Mouse (Mus musculus): Measurements from ENCODE around the gene Urah. TPM values are rescaled to one million over a fixed set of nuclear protein-coding genes. Genes with fewer than 3 reads are reported as not detected.
A peak's percentile ranks its signal among the peaks of the same experiment; 100 is the strongest.

The Urah gene
- polyA plus RNA-seq, 1 experiment from 2014 or later, result 3.6 TPM

DNA sequence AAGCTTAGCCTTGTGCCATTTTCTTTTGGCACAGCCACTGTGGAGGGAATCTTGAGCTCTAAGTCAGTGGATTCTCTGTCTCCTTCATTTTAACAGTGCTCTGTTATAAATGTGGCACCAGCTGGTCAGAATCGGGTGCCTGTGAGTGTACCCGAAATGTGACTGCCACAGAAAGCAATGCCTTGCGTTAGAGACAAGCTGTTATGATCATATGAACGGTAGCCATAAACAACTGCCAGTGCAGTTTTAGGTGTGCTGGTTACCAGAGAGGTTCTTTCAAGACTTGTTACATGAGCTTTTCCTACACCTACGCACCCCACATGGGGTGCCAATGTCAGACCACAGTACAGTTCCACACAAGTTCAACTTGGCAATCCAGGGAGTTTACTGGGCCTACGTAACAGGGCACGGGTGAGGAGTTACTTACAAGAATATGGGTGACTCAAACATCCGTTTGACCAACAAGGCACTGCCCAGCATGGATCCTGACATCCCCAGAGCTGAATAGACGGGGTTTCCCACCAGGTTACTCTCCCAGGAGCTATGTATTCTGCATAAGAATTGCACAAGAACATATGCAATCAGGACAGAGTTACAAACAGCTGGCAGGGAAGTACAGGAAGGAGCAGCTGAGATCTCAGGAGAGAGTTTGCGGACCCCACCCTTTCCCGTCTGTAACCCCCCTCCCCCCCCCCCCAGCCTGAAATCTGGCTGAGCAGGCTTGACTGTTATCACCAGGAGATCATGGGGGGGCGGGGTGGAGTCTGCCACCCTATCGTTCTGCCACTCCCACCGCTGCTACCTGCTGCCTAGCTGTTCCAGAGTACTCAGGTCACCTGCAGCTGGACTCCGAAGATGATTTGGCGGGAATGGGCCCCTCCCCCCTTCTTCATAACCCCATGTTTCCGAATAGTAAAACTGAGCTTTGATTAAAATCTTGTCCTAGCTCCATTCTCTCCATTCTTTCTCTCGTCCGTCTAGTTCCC lies 6.2 kb downstream of the Urah start:
- no peak for DNase-seq (ENCODE audit: low spot score)

DNA sequence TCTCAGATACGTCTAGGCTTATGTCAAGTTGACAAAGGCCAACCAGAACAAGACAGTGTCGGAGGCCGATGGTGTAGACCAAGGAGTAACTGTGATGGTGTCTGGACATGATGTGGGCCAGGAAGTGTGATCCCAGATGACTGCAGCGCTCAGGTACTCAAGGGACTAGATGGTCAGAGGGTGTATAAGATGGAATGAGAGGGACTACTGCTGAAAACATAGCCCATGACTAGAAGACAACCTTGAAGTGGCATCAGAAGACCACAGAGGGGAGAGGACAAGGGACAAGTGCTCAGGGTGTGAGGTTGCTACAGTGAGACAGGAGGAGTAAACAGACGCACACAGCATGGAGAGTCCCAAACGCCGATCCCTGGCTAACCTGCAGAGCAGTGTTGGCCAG lies 9.0 kb downstream of the Urah start:
- no peak for DNase-seq (ENCODE audit: low spot score)

GRCm38 (mm10) chr7:140844905-140845665 lies 10.3 kb downstream of the Urah start, which contains the start of gene Scgb1c1:
Gene Scgb1c1, plus strand, starts transcription at chr7:140845547.
- peak; percentile 88 for DNase-seq (ENCODE audit: low spot score)

DNA sequence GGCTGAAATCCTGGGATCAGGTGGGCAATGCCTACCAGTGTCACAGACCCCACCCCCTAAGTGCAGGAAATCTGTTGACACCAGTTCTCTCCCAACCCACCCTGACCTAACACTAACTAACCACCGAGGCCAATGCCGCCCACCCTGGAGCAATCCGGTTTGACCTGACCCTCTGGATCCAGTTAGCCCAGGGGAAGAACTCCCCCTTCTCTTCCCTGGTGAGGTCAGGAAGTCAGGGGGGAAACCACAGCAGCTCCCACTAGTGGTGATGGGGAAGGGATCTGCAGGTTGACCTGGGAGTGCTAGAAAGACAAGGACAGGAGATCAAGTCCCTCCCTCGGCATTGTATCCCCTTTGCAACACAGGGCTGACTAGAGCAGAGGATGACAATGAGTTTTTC lies 10.9 kb downstream of the Urah start:
- DNase-seq (ENCODE audit: low spot score), result no peak

GRCm38 (mm10) chr7:140846676-140847075 lies 11.9 kb downstream of the Urah start:
- no peak for DNase-seq (ENCODE audit: low spot score)

- no peak for DNase-seq (ENCODE audit: low spot score)
These were observed 13.2 kb downstream of the Urah start, which contains the start of gene Odf3 for GRCm38 (mm10) chr7:140847755-140848580. Gene Odf3, plus strand, starts transcription at chr7:140847805.

DNA sequence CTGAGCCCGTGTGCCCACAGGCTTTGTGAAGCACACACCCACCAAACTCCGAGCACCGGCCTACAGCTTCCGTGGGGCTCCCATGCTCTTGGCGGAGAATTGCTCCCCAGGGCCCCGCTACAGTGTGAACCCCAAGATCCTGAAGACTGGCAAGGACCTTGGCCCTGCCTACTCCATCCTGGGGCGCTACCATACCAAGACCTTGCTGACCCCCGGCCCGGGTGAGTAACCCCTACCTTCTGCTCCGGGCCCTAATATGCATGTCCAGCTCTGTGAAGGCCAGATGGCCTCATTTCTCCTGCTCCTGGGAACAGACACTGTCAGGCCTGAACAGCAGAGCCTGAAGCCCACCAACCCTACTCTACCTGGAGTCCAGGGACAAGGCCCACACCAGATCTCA lies 13.8 kb downstream of the Urah start:
- no peak for DNase-seq (ENCODE audit: low spot score)

DNA sequence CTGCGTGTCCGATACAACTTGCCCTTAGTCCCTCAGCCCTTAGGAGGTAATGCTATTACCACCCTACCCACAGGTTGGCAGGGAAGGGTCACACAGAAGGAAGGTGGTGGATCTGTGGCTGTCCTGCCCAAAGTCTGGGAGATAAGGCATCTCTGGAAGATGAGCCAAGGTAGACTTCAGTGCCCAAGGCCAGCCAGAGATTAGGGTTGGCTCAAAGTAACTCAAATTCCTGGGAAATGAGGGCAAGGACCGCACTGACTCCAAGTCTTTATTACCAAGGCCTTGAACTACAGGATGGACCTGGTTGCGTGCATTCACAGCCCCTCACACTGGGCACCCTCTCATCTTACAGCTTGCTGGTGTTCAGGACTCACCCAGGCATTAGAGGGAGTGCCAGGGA lies 17.1 kb downstream of the Urah start:
- DNase-seq (ENCODE audit: low spot score), result no peak

GRCm38 (mm10) chr7:140853386-140853785 lies 18.6 kb downstream of the Urah start:
- DNase-seq (ENCODE audit: low spot score), result no peak

DNA sequence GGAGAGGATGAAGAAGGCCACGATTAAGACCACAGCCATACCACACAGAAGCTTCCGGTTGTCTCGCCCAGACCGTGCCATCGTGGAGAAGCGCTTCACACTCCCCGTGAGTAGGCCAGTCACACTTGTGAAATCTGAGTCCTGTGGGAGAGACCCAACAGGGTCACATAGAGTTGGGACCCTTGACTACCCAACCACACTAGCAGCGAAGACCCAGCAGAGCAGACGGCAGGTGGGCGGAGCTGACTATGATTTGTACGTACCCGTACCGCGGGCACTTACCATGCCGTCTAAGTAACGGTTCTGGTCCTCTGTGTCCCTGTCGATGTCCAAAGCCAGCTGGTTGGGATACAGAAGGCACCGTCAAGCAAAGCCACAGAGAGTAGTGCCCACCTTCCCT lies 19.7 kb downstream of the Urah start:
- no peak for DNase-seq (ENCODE audit: low spot score)

DNA sequence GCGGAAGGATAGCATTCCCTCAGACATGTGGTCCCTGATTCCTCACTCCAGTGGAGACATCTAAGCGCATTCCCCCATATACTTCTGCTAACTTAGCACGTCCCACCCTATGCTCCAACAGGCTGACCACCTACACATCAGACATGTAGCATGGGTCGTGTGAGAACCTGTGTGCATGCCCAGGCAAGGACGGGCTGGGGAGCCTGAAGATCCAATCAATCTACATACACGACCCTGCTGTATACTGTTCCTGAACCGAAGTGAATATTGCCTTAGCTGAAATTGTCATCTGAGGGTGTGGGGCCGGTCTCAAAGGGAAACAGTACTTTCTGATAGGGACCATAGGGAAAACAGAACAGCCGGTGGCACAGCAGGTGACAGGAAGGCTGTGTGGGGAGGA lies 20.4 kb downstream of the Urah start:
- DNase-seq (ENCODE audit: low spot score), result no peak

- peak; percentile 66 for DNase-seq (ENCODE audit: low spot score)
These were observed 21.3 kb downstream of the Urah start, which contains the start of gene Gm45785 for GRCm38 (mm10) chr7:140855860-140856784. Gene Gm45785, minus strand, starts transcription at chr7:140856331.

- DNase-seq (ENCODE audit: low spot score), result peak; percentile 82
These were observed 22.1 kb downstream of the Urah start, which contains the start of gene Ric8a for GRCm38 (mm10) chr7:140856785-140857549. Gene Ric8a, plus strand, starts transcription at chr7:140856957.

DNA sequence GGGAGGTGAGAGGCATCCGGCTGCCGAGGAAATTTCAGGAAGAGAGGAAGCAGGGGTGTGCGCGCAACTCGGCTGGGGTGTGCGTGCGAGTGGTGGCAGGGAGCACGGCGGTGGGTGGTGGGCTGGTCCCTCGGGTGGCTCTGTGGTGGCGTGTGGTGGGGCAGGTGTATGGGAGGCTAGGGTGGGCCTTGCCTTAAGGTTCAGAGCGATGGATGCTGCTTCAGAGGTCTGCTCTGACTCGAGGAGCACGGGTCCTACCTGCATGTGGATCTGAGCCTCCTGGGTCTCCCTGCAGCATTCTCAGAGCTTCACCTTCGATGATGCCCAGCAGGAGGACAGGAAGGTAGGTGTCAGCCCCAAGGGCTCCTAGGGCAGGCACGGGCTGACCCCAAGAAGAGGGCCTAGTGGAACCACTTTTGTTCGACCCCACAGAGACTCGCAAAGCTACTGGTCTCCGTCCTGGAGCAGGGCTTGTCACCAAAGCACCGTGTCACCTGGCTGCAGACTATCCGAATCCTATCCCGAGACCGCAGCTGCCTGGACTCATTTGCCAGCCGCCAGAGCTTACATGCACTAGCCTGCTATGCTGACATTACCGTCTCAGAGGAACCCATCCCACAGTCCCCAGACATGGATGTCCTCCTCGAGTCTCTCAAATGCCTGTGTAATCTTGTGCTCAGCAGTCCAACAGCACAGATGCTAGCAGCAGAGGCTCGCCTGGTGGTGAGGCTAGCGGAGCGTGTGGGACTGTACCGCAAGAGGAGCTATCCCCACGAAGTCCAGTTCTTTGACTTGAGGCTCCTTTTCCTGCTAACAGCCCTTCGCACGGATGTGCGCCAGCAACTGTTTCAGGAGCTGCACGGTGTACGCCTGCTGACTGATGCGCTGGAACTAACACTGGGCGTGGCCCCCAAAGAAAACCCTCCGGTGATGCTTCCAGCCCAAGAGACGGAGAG lies 23.0 kb downstream of the Urah start, which contains the start of gene Bet1l:
Gene Bet1l (minus strand): TSS at position 28 of the 956 bp plus-strand sequence.
- peak; percentile 4 for DNase-seq (ENCODE audit: low spot score)

GRCm38 (mm10) chr7:140858746-140859145 lies 23.9 kb downstream of the Urah start:
- DNase-seq (ENCODE audit: low spot score), result no peak

GRCm38 (mm10) chr7:140859997-140860396 lies 25.2 kb downstream of the Urah start:
- DNase-seq (ENCODE audit: low spot score), result no peak

DNA sequence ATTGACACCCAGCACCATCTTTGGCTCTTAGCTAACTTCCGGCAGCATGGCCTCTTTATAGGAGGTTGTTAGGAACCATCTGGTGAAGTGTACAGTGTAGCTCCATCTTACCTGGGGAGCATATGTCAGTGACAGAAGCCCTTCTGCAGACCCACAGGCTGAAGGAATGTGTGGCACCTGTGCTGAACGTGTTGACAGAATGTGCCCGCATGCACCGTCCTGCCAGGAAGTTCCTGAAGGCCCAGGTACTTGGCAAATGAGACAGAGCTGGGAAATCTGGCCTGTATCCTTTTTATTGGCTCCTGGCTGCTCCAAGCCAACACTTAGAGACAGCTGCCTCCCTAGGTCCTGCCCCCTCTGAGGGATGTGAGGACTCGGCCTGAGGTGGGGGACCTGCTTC lies 25.9 kb downstream of the Urah start:
- DNase-seq (ENCODE audit: low spot score), result no peak

GRCm38 (mm10) chr7:140864761-140865160 lies 29.9 kb downstream of the Urah start:
- no peak for DNase-seq (ENCODE audit: low spot score)
